Mouse (Mus musculus): Measurements from ENCODE around the gene Trmo.

The Trmo gene

DNA sequence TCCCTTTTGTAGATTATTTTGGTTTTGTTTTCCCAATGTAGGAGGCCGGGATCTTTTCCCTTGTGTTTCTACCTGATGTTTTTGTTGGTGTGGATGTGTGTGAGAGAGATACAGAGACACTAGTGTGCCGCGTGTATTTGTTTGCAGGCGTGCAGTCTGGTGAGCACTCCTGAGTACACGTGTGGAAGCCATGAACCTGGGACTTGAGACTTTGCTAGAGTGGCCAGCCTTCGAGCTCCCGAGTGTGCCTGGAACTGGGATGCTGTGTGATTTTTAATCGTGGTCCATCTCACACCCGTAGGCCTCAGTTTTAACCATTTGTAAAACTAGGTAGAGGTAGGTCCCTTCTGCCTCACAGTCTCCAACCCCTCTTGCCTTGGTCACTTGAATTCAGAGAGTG, 40.3 kb downstream of the Trmo start:
- no peak for TF ChIP-seq GATA4 (IDR thresholded peaks at IDR 0.05; ENCODE audit: insufficient replicate concordance, low read length)

DNA sequence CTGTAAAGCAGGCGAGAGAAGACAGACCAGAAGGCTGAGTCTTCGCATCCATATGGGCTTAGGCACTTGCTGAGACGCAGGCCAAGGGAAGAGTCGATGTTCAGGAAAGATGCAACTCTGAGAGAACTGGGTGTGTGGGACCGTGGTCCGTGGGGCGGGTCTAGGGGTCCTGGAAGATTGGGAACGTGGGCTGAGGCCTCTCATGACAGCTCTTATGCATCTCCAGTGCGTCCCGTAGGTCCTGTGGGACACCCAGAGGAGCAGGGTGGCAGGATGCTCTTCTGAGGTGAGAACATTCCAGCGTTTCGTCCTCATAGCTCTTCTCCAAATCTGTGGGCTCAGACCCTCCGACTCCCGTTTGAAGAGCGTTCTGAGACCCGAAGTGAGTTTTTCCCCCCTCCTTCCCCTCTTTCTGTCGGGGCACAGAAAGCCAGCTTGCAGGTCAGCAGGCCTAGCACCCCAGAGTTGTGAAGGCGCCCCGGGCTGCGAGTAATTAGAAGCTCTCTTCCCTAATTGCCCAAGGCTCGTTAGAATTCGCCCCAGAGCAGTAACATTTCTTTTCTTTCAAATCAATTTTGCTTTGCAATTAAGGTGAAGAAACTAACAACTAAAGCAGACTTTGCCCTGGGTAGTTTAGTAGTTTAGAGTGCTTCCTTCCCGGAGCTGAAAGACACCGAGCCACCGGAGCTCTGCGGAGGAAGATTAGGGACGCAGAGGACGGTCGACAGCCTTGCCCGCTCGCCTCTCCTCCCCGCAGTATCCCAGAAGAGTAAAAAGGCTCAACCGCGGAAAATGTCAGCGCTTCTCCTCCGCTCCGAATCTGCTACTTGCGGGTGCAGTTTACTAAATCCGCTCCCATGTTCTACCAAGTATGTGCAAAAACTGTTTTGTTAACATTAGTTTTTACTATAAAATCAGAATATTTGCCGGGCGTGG, 41.4 kb downstream of the Trmo start:
- no peak for TF ChIP-seq GATA4 (IDR thresholded peaks at IDR 0.05; ENCODE audit: insufficient replicate concordance, low read length)

DNA sequence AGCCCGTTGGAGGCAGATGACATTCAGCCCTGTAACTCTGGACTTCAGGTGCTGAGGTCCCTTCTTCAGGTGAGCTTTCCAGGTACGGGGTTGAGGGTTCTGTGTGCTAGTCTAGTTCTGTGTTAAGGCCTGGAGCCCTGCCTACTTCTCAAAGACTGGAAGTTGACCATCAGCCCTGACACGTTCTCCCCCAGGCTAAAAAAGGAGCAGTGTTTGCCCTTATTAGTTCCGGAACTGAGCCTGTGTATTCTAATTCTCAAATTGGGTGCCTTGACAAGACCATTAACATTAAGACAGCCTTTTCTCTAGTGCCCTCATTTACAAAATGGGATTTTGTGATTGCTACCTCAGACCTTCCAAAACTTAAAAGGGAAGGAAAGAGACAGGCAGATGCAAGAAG, 42.1 kb downstream of the Trmo start:
- TF ChIP-seq GATA4 (IDR thresholded peaks at IDR 0.05; ENCODE audit: insufficient replicate concordance, low read length) = no peak

DNA sequence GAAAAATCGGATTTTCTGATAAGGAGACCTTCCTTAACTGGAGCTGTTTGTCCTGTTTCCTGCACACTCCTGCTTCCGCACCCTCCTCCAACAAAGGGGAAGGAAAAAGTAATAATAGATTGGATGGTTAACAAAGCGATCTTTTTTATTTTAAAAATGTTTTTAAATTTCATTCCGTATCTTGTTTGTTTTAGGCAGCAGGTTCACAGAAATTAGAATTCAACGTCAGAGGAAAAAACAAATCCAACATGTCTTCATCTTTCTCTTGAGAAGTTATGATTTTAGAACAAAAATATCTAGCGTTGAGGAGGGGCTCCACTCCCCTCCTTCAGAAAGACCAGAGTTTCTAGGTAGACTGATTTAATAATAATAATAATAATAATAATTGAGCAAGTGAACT, 43.0 kb downstream of the Trmo start:
- no peak for TF ChIP-seq GATA4 (IDR thresholded peaks at IDR 0.05; ENCODE audit: insufficient replicate concordance, low read length)

DNA sequence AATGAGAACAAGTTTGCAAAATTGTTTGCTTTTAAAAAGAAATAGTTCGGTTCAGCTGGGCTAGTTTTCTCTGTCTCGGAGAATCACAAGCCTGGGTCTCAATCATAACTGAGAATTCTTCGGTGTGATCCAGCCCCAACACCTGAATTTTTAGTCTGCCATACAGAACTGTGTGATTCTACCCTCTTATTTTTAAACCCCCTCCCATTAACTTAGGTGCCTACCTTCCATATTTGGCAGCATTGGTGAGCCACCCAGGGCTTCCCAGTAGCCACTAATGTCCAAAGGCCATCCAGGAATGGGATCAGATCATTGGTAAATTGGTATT, 43.5 kb downstream of the Trmo start:
- TF ChIP-seq GATA4 (IDR thresholded peaks at IDR 0.05; ENCODE audit: insufficient replicate concordance, low read length) = no peak

DNA sequence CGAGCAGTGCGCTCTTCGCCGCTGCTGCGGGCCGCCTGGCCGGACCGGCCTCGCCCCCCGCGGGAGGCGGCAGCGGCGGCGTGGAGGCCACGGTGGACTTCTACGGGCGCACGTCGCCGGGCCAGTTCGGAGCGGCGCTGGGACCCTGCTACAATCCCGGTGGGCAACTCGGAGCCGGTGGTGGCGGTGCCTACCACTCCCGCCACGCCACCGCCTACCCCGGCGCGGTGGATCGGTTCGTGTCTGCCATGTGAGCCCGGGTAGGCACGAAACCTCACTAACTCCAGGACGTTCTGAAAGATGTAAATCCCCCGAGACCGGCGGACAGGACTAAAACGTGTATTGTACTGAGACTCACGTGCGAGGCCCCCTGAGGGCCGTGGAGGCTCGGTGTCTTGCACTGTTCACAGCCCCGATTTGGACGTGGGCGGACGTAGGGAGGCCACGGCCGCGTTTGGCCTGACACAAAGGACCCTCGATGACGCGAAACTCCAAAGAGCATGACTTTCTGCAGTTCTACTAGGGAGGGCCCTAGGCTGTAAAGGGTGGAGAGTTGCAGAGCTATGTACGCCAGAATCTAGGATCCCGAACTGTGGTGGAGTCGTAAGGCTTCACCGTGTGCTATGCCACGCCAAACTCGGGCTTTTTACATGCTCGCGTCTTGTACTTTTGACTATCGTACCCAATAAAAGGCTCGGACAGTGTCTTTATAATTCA, 44.0 kb downstream of the Trmo start:
- TF ChIP-seq GATA4 (IDR thresholded peaks at IDR 0.05; ENCODE audit: insufficient replicate concordance, low read length) = no peak

DNA sequence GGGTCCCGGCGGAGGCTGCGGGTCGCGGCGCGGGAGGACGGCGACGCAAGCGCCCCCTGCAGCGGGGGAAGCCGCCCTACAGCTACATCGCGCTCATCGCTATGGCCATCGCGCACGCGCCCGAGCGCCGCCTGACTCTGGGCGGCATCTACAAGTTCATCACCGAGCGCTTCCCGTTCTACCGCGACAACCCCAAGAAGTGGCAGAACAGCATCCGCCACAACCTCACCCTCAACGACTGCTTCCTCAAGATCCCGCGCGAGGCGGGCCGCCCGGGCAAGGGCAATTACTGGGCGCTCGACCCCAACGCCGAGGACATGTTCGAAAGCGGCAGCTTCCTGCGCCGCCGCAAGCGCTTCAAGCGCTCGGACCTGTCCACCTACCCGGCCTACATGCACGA, 44.9 kb downstream of the Trmo start:
- no peak for TF ChIP-seq GATA4 (IDR thresholded peaks at IDR 0.05; ENCODE audit: insufficient replicate concordance, low read length)

DNA sequence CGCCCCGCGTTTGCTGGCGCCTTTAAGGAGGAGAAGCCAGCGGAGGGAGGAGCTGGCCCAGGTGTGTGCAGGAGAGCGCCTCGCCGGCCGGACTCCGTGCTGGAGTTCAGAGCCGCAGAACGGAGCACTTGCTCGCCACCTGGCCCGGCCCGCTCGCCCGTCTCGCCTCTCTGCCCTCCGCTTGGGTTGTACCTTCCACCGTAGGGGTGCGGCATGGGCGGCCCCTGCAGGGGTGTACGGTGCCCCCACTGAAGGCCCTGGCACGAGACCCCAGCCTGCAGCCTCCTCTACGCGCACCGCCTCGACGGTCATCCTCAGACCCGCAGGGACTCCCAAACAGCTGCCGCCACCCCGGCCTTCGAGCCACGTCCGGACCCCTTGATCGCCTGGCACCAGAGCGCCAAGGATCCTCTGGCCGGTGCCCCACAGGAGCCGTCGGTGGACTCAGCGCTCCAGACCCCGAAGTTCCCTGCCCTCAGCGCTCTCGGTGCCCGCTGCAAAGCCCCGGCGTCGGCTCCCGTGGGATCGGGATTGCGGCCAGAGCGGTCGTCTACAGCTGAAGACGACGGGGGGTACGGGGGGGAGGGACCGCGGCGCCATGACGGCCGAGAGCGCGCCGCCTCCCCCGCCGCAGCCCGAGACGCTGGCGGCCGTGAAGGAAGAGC, 45.5 kb downstream of the Trmo start, which contains the start of gene Foxe1:
Foxe1 (plus strand) TSS at position 14 of the 665 bp plus-strand sequence.
- no peak for TF ChIP-seq GATA4 (IDR thresholded peaks at IDR 0.05; ENCODE audit: insufficient replicate concordance, low read length)

DNA sequence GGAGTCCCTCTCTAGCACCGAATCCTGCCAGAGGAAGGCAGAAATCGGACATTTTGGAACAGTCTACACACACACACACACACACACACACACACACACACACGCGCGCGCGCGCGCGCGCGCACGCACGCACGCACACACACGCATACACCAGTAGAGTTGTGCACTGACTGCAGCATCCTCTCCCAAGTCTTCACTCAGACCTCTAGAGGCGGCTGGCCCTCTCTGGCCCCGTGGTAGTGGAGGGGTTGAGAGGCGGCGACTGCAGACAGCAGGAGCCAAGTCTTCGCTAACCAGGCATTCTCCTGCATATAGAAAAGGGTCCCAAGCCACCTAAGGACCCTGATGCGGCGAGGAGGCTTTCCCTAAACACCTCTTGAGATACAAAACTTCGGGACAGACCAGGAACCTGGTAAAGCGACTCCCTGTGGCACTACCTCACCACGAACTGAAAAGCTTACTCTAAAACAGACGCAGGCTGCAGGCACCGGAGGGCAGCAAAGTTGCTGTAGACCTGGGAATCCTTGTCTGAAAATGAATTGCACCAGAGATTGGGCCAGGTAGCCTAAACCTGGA, 46.4 kb downstream of the Trmo start:
- TF ChIP-seq GATA4 (IDR thresholded peaks at IDR 0.05; ENCODE audit: insufficient replicate concordance, low read length) = no peak

DNA sequence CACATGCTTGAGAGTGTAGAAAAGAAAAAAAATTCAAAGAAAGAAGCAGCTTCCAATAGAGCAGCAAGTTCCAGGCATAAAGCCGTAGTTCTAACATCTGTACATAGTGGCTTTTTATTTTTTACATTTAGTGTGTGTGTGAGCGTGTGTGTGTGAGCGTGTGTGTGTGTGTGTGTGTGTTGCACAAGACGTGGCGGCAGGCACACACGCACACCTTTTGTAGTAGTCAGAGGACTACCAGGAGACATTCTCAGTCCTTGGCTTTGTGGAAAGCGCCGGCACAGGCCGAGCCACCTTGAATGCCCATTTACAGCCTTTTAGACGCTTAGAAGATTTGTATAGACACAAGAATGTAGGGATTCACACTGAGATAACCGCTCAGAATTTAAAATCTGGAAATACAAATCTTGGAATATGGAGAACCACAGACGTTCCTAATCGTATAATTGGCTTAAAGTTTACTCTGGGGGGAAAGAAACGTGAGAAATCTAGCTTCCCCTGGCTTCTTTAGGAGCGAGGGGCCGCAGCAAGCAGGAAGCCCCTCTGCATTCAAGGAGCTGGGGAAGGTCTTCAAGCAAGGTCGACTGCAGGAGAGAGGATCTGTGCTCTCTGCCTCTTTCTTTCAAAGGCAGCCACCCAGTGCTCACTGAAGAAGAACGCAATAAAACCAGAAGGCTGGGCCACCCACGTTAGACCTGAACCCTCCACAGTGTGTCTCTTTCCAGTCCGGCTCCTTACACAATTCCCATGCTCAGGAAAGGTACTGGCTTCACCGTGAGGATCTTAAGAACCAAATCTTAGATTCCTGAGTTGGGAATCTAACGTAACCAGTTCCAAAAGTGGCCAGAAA, 47.2 kb downstream of the Trmo start:
- no peak for TF ChIP-seq GATA4 (IDR thresholded peaks at IDR 0.05; ENCODE audit: insufficient replicate concordance, low read length)

DNA sequence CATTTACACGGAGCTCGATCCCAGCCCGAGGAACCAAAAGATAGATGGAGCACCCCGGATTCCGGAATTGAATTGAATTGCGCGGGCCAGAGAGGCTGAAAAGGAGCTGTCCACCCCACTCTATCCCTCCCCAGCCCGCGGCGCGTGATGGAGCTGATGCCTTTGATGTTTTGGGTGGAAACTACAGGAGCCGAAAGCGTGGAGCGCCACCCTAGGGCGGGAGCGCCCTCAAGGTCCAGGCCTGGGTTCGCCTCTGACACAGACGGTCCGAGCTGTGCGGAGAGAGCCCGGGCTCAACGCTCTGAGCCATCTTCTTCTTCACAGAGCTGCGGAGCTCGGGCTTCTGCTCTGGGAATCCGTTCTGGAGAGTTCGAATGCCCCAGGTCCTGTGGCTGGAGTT, 49.7 kb downstream of the Trmo start:
- no peak for TF ChIP-seq GATA4 (IDR thresholded peaks at IDR 0.05; ENCODE audit: insufficient replicate concordance, low read length)

DNA sequence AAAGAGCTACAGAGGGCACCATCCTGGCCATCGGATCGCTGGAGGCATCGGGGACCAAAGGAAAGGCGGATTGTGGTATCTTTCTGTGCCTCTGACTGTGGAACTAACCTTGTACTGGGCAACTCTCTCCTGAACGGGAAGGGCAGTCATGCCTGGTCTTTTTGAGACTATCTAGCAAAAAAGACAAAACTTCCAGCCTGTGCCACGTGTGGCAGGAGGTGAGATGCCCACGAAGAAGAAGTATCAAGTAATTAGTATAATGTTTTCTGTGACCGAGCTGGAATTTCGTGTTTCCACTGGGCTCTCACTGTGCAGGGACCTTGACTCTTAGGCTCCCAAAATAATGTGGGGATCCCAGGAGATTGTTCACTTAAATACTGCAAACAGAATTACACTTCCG, 50.2 kb downstream of the Trmo start:
- no peak for TF ChIP-seq GATA4 (IDR thresholded peaks at IDR 0.05; ENCODE audit: insufficient replicate concordance, low read length)

DNA sequence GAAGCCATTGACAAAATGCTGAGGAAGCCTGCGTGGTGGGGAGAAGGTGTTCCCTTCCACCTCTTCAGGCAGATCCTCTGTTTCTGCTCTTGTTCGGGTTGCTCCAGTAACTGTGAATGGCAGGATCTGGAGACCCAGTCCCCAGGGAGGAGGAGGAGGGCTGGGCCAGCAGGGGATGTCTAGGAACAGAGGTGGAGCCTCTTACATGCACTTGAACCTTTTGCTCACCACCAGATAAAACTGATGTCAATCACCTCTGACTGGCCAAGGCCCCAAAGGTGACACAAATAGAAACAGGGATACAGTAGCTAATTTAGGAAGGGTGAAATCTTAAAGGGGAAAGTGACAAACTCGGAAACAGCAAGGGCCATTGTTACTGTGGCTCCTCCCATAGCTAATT, 51.2 kb downstream of the Trmo start:
- TF ChIP-seq GATA4 (IDR thresholded peaks at IDR 0.05; ENCODE audit: insufficient replicate concordance, low read length) = no peak

DNA sequence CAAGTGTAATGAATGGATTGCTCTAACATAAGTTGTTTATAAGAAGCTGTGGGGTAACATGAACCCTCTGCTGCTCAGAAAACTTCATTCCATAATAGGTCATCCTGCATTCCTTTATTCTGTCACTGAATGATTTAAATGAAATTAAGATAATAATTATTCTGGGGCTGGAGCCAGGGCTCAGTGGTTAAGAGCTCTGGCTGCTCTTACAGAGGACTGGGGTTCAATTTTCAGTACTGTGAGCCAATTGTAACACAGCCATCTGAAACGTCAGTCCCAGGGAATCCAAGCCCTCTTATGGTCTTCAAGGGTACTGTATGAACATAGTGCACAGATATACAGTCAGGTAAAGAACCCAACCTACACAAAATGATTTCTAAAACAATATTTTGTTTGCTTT, 53.4 kb downstream of the Trmo start:
- no peak for TF ChIP-seq GATA4 (IDR thresholded peaks at IDR 0.05; ENCODE audit: insufficient replicate concordance, low read length)

DNA sequence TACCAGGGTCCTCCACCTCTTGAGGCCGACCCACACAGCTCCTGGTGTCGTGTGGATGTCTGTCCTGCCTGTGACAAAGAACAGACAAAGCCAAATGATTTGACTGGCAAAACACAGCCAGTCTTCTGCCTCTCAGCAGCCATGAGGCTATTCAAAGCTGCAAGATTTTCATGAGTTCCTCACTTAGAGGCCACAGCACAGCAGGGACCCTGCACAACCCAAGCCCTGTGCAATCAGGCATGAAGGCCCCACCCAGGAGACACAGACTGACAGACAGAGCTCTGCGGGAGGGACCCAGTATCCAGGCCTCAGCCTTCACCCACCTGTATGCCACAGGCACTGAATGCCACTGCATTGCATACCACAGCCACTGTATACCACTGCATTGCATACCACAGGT, 60.3 kb downstream of the Trmo start:
- no peak for TF ChIP-seq GATA4 (IDR thresholded peaks at IDR 0.05; ENCODE audit: insufficient replicate concordance, low read length)
